Mouse (Mus musculus): ENCODE measurements around the gene Pnkd. TPM values are rescaled to one million over a fixed set of nuclear protein-coding genes. Genes with fewer than 3 reads are reported as not detected.
A peak's percentile ranks its signal among the peaks of the same experiment; 100 is the strongest.

Pnkd gene
- total and polyA plus RNA-seq, 3 experiments: 27.7 to 186 (median 30.5) TPM

- Histone ChIP-seq H3K27me3 (ENCODE audit: insufficient read depth, low read length) (no peaks in the 10 kb centered on the region), H3K36me3 (replicated peaks) (peaks cover 87% of the 10 kb centered on the region), H3K4me3 (ENCODE audit: low read depth, low read length) (peak overlapping the region; percentile 7; the same call in 1 of the 2 replicates), H3K4me1 (ENCODE audit: insufficient read depth, low read depth, low read length) (peaks cover 57% of the 10 kb centered on the region), H3K9me3 (replicated peaks) (no peaks in the 10 kb centered on the region)
- TF ChIP-seq GATA2 (IDR thresholded peaks at IDR 0.05; ENCODE audit: borderline replicate concordance, low read depth, low read length) (no peak), POLR2AphosphoS5 (IDR thresholded peaks at IDR 0.05; ENCODE audit: insufficient replicate concordance, low read depth, low read length) (no peak), CTCF (IDR thresholded peaks at IDR 0.05; ENCODE audit: low read depth, low read length) (no peak), TAL1 (conservative IDR thresholded peaks at IDR 0.05; ENCODE audit: low read depth, low read length) (no peak), GATA1 (IDR thresholded peaks at IDR 0.05; ENCODE audit: borderline replicate concordance, low read length) (no peak)
- DNase-seq (ENCODE audit: low spot score) (no peak), ATAC-seq (ENCODE audit: extremely low read depth, insufficient number of reproducible peaks, low FRiP score, poor library complexity, severe bottlenecking) (no peak; the same call in 1 of the 2 replicates)
These were observed 12.5 kb downstream of the Pnkd start for GRCm38 (mm10) chr1:74297269-74297668.

DNA sequence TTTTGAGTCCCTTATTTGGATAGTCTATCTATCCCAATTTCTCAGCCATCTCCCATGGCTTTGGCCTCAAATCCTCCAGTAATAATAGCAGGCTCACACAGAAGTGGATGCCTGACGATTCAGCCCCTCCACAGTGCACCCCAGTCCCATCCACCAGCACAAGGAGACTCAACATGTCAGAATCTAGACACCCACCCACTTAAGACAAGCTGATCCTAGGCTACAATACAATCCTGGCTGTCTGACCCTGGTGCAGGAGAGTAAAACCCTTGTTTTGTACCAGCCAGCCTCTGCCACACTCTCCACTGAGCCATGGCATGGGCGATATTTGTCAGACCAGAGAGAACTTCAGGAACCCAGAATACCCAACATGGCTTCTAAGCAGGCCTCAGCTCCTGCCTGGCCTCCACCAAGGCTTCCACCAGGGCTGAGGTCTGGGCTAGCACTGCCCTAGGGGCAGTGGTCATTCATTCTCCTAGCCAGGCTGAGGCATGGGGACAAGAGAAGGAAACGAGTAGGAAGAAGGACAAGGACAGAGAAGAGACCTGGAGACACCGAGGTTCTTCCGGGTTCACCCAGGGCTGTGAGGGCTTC is 13.5 kb downstream of the Pnkd start:
- Histone ChIP-seq H3K4me3 (ENCODE audit: low read depth, low read length) (no peak overlapping the region), H3K9me3 (replicated peaks) (no peaks in the 10 kb centered on the region), H3K27me3 (ENCODE audit: insufficient read depth, low read length) (no peaks in the 10 kb centered on the region), H3K4me1 (ENCODE audit: insufficient read depth, low read depth, low read length) (peaks cover 67% of the 10 kb centered on the region), H3K36me3 (replicated peaks) (peaks cover 84% of the 10 kb centered on the region)
- TF ChIP-seq POLR2AphosphoS5 (IDR thresholded peaks at IDR 0.05; ENCODE audit: insufficient replicate concordance, low read depth, low read length): no peak
- ATAC-seq (ENCODE audit: extremely low read depth, insufficient number of reproducible peaks, low FRiP score, poor library complexity, severe bottlenecking) (no peak), DNase-seq (ENCODE audit: low spot score) (no peak)

DNA sequence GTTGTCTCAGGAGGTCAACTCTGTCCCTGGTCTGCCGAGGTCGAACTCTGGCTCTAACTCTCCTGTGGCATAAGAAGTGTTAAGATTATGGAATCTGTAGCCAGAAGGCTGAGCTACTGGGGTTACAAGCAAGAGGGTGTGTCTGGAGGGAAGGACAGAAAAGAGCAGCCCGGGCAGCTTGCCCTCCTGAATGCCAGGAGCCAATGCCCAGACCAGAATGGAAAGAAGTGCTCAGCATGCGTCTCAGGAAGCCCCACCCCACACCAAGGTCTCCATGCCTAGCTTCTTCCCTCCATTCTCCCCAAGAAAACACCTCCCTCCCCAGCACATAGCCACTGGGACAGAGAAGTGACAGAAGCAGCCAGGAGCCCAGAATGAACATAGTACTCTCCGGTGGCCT is 14.3 kb downstream of the Pnkd start:
- no peak for TF ChIP-seq CTCF (IDR thresholded peaks at IDR 0.05; ENCODE audit: low read depth, low read length)
- no peak for TF ChIP-seq POLR2AphosphoS5 (IDR thresholded peaks at IDR 0.05; ENCODE audit: insufficient replicate concordance, low read depth, low read length)
- no peak for TF ChIP-seq TAL1 (conservative IDR thresholded peaks at IDR 0.05; ENCODE audit: low read depth, low read length)
- no peak for TF ChIP-seq GATA1 (IDR thresholded peaks at IDR 0.05; ENCODE audit: borderline replicate concordance, low read length)
- TF ChIP-seq GATA2 (IDR thresholded peaks at IDR 0.05; ENCODE audit: borderline replicate concordance, low read depth, low read length): no peak
- Histone ChIP-seq H3K4me3 (ENCODE audit: low read depth, low read length) (no peak overlapping the region), H3K27me3 (ENCODE audit: insufficient read depth, low read length) (peaks cover 3% of the 10 kb centered on the region; the same call in 1 of the 2 replicates), H3K9me3 (replicated peaks) (no peaks in the 10 kb centered on the region), H3K36me3 (replicated peaks) (peaks cover 76% of the 10 kb centered on the region), H3K4me1 (ENCODE audit: insufficient read depth, low read depth, low read length) (peaks cover 74% of the 10 kb centered on the region)
- ATAC-seq (ENCODE audit: extremely low read depth, insufficient number of reproducible peaks, low FRiP score, poor library complexity, severe bottlenecking) (no peak), DNase-seq (ENCODE audit: low spot score) (no peak)

- ATAC-seq (ENCODE audit: extremely low read depth, insufficient number of reproducible peaks, low FRiP score, poor library complexity, severe bottlenecking) (no peak), DNase-seq (ENCODE audit: low spot score) (no peak)
- Histone ChIP-seq H3K4me1 (ENCODE audit: insufficient read depth, low read depth, low read length) (peaks cover 68% of the 10 kb centered on the region), H3K36me3 (replicated peaks) (peaks cover 65% of the 10 kb centered on the region), H3K4me3 (ENCODE audit: low read depth, low read length) (no peak overlapping the region), H3K9me3 (replicated peaks) (no peaks in the 10 kb centered on the region), H3K27me3 (ENCODE audit: insufficient read depth, low read length) (peaks cover 3% of the 10 kb centered on the region; the same call in 1 of the 2 replicates)
- TF ChIP-seq GATA1 (IDR thresholded peaks at IDR 0.05; ENCODE audit: borderline replicate concordance, low read length): no peak
- TF ChIP-seq TAL1 (conservative IDR thresholded peaks at IDR 0.05; ENCODE audit: low read depth, low read length): no peak
- TF ChIP-seq CTCF (IDR thresholded peaks at IDR 0.05; ENCODE audit: low read depth, low read length): no peak
- no peak for TF ChIP-seq POLR2AphosphoS5 (IDR thresholded peaks at IDR 0.05; ENCODE audit: insufficient replicate concordance, low read depth, low read length)
- TF ChIP-seq GATA2 (IDR thresholded peaks at IDR 0.05; ENCODE audit: borderline replicate concordance, low read depth, low read length): no peak
These were observed 15.8 kb downstream of the Pnkd start for GRCm38 (mm10) chr1:74300347-74301110.

GRCm38 (mm10) chr1:74302229-74302628 is 17.5 kb downstream of the Pnkd start:
- Histone ChIP-seq H3K4me3 (ENCODE audit: low read depth, low read length) (no peak overlapping the region), H3K27me3 (ENCODE audit: insufficient read depth, low read length) (peaks cover 3% of the 10 kb centered on the region; the same call in 1 of the 2 replicates), H3K36me3 (replicated peaks) (peaks cover 50% of the 10 kb centered on the region), H3K9me3 (replicated peaks) (no peaks in the 10 kb centered on the region), H3K4me1 (ENCODE audit: insufficient read depth, low read depth, low read length) (peaks cover 54% of the 10 kb centered on the region)
- TF ChIP-seq TAL1 (conservative IDR thresholded peaks at IDR 0.05; ENCODE audit: low read depth, low read length) (no peak), CTCF (IDR thresholded peaks at IDR 0.05; ENCODE audit: low read depth, low read length) (no peak), GATA1 (IDR thresholded peaks at IDR 0.05; ENCODE audit: borderline replicate concordance, low read length) (no peak), GATA2 (IDR thresholded peaks at IDR 0.05; ENCODE audit: borderline replicate concordance, low read depth, low read length) (no peak), POLR2AphosphoS5 (IDR thresholded peaks at IDR 0.05; ENCODE audit: insufficient replicate concordance, low read depth, low read length) (no peak)
- no peak for DNase-seq (ENCODE audit: low spot score)
- ATAC-seq (ENCODE audit: extremely low read depth, insufficient number of reproducible peaks, low FRiP score, poor library complexity, severe bottlenecking): no peak

DNA sequence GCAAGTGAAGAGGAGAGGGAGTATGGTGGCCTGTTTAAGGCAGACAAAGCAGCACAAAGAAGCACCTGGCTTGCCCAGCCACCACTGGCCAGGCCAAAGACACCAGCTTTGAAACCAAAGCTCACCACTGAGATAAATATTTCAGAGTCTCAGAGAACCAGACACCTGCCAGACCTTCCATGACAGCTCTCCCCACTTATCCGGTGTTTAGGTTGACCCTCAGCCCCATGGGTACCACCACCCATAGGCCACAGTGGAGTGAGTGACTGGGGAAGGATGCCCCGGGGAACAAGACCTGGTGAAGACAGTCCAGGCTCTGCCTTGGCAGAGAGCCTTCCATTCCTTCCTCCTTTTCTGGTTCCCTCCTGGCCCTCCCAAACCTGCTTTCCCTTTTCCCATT is 18.1 kb downstream of the Pnkd start:
- H3K4me3 ChIP-seq (ENCODE audit: low read depth, low read length): peak overlapping the region; percentile 44; the same call in 1 of the 2 replicates
- H3K36me3 ChIP-seq (replicated peaks): peaks cover 44% of the 10 kb centered on the region
- H3K9me3 ChIP-seq (replicated peaks): no peaks in the 10 kb centered on the region
- DNase-seq (ENCODE audit: low spot score) (no peak), ATAC-seq (ENCODE audit: extremely low read depth, insufficient number of reproducible peaks, low FRiP score, poor library complexity, severe bottlenecking) (no peak)
- peaks cover 51% of the 10 kb centered on the region for H3K4me1 ChIP-seq (ENCODE audit: insufficient read depth, low read depth, low read length)
- TF ChIP-seq GATA1 (IDR thresholded peaks at IDR 0.05; ENCODE audit: borderline replicate concordance, low read length): no peak
- peaks cover 3% of the 10 kb centered on the region; the same call in 1 of the 2 replicates for H3K27me3 ChIP-seq (ENCODE audit: insufficient read depth, low read length)

All from G1E (cell line).